Mouse (Mus musculus) ES-E14 (cell line): ENCODE measurements around the gene Cic.

Experiments
- MAFK ChIP-seq: IDR thresholded peaks from 2 replicates; pipeline ENCODE4 v1.6.1; 2014; ENCODE audit warnings: mild to moderate bottlenecking, low read depth, low read length, inconsistent platforms; ENCODE audit not compliant: insufficient read depth
- ZC3H11A ChIP-seq: IDR thresholded peaks from 2 replicates; pipeline ENCODE4 v1.6.1; 2012; ENCODE audit warnings: low read depth, mild to moderate bottlenecking, inconsistent platforms, low read length, borderline replicate concordance
- ZNF384 ChIP-seq: IDR thresholded peaks from 2 replicates; pipeline ENCODE4 v1.6.1; 2012; ENCODE audit warnings: low read depth, low read length, inconsistent platforms

- TF ChIP-seq ZC3H11A (no peak), ZNF384 (no peak), MAFK (no peak)
Observed at GRCm38 (mm10) chr7:25222275-25222967, 45.1 kb upstream of the Cic start.
